Mouse (Mus musculus) cerebellum, adult 8-10 months (tissue): Measurements from ENCODE around the gene Cers5.
A peak's percentile ranks its signal among the peaks of the same experiment; 100 is the strongest.
"Not testable (repeated sequence)": the region's sequence is repeated elsewhere in the genome, so short reads cannot be mapped to it uniquely, and the experiment has no call there.

Source experiments
- DNase-seq: peaks from one replicate; pipeline ENCODE4 v3.0.0; 2022

Gene Cers5

DNA sequence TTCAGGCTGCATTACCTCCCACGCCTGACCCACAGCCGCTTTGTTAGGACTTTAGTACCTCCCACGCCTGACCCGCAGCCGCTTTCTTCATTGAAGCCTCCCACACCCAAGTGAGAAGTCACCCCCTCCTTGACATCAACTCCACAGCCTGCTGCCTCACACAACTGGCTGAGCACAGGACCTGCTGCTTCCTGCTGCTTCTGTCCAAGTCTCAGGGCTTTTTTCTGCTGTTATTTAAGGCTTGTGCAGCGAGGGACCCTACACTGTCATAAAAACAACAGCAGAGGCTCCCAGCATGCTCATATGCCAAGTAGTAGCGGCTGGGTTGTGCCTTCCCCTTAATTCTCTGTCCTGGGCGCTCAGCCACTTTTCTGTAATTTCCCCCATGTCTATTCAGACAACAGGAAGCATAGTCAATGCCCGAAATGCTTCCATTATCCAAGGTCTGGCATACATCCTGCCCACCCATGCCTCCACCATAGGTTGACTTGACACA is 15.0 kb upstream of the Cers5 start:
- no peak for DNase-seq

DNA sequence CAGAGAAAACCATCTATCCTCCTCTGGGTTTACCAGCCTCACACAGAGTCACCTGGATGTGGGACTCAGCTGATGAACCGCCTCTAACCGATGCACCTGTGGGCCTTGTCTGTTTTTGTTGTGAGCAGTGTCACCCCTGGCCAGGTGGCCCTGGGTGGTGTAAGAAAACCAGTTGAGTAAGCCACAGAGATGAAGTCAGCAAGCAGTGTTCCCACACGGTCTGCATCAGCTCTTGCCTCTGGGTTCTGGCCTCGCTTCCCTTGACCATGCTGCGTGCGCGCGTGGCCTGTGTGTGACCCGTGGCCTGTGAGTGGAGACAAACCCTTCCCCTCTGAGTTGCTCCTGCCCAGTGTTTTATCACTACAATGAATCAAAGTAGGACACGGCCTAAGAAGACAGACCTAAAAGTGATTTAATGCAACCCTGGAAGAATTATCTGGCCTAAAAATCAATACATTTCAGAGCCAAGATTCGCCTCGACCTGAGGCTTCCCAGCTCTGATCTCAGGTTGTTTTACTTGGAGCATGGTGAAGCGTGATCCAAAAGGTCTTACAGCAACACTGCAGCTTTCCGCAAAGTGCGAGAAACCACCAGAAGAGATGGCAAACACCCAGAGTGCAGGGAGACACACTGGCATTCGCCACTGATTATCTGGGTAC is 6.1 kb upstream of the Cers5 start:
- DNase-seq = no peak

GRCm38 (mm10) chr15:99778148-99778547 is 5.5 kb upstream of the Cers5 start:
- DNase-seq = peak; percentile 45

GRCm38 (mm10) chr15:99772925-99773324 is 240 bp upstream of the Cers5 start:
- no peak for DNase-seq

- peak; percentile 78 for DNase-seq
These were observed 306 bp downstream of the Cers5 start for GRCm38 (mm10) chr15:99772277-99772880.

GRCm38 (mm10) chr15:99771601-99772276 is 946 bp downstream of the Cers5 start:
- peak; percentile 46 for DNase-seq

DNA sequence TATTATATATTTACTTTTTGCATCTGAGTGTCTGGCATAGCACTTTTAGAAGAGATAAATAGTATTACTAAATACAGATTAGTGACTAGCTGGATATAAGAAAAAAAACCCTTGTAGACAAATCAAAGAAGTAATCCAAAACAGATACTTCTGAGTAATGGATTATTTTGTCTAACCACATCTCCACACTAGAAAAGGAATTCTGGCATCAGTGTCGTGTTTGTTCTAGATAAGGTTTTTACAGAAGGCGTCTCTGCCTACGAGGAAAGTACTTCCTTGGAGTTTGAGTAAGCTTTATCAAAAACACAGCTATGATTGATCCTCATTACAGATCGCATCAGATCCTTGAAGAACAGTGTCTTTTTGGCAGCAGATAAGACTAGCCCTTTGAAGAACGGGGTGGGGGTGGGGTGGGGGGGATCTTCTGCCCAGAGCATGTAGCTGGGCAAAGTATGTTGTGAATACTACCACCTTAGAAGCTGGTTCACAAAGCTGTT is 1.6 kb downstream of the Cers5 start:
- no peak for DNase-seq

DNA sequence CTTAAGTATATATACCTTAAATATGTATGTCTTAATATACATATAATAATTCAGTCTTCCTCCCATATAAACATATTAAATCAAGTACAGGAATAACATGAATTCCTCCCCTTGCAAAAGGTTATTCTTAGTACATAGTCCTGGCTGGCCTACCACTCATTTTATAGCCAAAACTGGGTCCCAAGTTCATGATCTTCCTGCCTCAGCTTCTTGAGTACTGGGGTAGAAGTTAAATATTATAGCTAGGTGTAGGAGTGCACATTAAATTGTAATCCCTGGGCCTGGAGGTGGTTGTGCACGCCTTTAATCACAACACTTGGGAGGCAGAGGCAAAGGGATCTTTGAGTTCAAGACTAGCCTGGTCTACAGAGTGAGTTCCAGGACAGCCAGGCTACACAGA is 3.9 kb downstream of the Cers5 start:
- no peak for DNase-seq

DNA sequence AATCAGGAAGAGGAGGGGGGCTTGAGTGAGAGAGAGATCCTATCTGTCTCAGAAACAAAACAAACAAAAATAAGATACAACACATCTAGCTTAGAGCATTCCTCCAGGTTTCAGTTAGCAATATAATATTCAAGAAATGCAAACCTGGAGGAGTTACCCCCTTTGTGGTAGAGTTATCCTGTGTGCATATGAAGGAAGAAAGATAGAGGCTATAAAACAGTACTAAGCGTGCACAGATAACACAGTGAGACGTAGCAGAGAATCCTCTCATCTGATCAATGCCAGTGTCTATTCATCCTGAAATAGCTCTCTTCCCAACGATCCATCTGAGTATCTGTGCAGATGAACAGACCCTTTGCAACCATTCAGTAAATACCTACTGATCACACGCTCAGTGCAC is 5.2 kb downstream of the Cers5 start:
- no peak for DNase-seq

DNA sequence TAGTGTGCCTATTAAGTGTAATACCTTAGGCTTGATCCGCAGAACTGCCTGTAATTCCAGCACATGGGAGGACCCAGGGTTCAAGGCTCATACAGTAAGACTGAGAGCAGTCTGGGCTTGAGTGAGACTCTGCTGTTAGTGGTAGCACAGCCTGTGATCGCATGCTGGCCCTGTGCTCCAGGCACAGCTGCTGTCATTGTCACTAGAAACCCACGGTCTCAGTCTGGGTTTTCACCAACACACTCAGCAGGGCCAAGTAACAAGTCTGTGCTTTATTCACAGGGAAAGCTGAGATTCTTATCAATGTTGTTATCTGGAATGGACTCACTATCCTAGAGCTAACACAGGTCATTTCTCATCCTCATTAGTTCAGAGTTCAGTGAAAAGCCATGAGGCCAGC is 18.5 kb downstream of the Cers5 start:
- no peak for DNase-seq

GRCm38 (mm10) chr15:99740229-99740628 is 32.5 kb downstream of the Cers5 start:
- DNase-seq = no peak

- no peak for DNase-seq
These were observed 36.0 kb downstream of the Cers5 start for GRCm38 (mm10) chr15:99736675-99737074.

GRCm38 (mm10) chr15:99735631-99736030 is 37.1 kb downstream of the Cers5 start:
- peak; percentile 100 for DNase-seq

DNA sequence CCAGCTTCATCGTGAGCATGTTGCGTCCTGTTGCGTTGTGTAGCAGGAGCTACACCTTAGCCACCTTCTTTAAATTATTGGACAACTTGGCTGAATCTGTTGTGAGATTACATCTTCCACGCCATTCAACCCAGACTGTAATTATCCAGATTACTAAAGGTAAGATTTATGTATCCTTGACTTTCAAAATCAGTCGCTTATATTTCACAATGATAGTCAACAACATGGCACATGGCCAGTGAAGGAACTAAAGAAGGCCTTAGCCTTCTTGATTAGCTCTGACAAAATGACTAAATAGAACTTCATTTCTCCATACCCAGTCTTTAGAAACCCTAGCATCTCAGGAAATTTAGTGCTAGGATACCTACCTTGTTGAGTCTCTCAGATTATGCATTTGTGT is 39.5 kb downstream of the Cers5 start:
- DNase-seq = no peak

DNA sequence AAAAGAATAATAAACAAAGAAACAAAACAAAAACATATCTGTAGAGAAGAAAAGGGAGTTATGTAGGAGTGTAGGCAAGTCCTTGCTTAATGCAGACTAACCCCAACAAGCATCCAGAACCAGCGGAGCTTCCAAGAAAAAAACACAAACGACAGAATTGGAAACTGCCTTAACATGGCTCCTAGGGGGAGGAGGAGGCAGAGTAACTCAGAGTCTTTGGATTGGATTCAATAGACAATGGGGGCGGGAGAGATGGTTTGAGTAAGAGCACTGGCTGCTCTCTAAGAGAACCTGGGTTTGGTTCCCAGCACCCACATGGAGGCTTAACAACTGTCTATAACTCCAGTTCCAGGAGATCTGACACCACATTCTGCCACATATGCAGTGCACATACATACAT is 41.0 kb downstream of the Cers5 start:
- no peak for DNase-seq

- no peak for DNase-seq
These were observed 41.5 kb downstream of the Cers5 start for GRCm38 (mm10) chr15:99731167-99731566.

- no peak for DNase-seq
These were observed 43.5 kb downstream of the Cers5 start for GRCm38 (mm10) chr15:99729056-99729783.

DNA sequence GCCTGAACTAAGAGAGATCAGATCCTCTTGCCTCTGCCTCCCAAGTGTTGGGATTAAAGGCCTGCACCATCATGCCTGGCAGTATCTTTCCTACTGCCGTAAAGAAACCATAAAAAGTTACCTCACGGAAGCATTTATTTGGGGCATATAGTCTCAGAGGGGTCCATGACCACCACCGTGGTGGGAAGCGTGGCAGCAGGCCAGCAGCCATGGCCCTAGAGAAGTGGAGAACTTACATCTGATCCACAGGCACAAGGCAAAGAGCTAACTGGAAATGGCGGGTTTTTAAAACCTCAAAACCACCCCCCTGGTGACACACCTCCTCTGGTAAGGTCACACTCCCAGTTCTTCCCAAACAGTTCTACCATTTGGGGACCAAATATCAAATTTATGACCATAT is 44.5 kb downstream of the Cers5 start:
- no peak for DNase-seq

DNA sequence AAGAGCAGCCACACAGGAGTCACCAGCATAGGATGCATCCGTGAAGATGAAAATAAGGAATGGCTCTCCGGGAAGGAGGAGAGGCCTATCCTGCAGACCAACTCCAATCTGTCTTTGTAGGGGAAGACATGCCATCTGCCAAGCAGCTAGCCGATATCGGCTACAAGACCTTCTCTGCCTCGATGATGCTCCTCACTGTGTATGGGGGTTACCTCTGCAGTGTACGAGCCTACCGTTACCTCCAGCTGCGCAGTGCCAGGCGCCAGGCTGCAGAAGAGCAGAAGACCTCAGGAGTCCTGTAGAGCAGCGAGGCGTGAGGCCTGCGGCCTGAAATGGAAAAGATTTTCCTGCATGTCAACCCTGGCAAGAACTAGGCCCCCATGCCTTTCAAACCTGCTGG is 45.2 kb downstream of the Cers5 start:
- no peak for DNase-seq

GRCm38 (mm10) chr15:99727039-99727438 is 45.6 kb downstream of the Cers5 start:
- DNase-seq = not testable (repeated sequence)

DNA sequence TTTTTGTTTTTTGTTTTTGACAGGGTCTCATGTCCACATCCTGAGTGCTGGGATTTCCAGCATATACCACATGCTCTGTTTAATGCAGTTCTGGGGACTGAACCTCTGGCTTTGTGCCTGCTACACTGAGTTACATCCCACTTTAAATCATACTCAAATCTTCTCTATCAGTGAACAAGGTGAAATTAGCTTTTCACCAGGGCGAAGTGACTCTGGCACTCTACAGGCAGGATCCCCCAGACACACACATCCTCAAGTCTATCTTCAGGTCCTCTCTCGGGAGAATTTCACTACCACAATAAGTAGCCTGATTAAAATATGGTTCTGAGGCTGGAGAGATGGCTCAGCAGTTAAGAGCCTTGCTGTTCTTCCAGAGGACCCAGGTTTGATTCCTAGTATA is 46.1 kb downstream of the Cers5 start:
- no peak for DNase-seq

DNA sequence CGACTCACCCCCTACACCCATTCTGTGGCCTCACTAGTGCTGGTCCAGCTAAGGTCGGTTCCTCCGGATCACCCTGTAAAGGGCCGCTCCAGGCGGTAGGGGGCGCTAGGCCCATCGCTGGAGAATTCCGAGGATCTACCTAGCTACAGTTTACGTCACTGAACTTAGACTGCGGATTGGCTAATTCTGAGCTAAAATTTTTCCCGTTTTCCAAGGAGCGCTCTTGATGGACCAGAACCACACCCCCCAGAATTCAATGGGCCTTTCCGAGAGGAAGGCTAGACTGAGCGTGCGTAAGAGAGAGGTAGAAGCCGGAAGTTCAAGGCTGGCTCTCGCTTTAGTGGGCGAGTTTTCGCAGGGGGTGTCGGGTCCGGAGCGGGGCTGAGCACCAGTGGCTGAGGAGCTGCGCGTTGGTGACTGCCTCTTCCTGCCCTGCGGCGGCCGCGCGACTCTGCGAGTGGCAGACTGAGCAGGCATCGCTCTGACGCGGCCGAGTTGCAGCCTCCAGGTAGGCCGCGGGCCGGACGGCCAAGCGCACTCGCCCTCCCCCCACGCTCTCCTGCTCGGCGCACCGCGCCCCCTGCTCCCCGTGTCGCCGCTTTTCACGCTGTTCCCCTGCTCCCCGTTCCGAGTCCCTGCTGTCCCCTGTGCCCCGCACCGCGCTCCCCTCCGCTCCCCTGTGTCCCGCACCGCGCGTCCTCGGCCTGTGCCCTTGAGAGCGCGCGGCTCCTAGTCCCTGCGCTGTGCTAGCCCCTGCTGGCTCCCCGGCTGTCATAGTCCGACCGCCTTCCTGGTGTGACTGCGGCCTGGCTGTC is 47.1 kb downstream of the Cers5 start, which contains the start of gene Cox14:
TSS of gene Cox14 (plus strand) at position 278 of the 815 bp plus-strand sequence.
- DNase-seq = peak; percentile 98
